Comparison of ENCODE assay signal across 8 mouse cellular contexts in genomic region chr1:52498786-52499450, GRCm38 (mm10). TPM values are rescaled to one million over a fixed set of nuclear protein-coding genes. Genes with fewer than 3 reads are reported as not detected.
A peak's percentile ranks its signal among the peaks of the same experiment; 100 is the strongest.
DNase-seq lines count a peak whose midpoint lies in the region; ATAC-seq and TF ChIP-seq lines count a peak whose summit lies in the region.

No protein-coding gene starts in this region.

- 5% methylated on average over 6 of the region's 6 CpGs for WGBS in heart, adult 2 months
- WGBS in forebrain, embryonic 14.5 days, result 15% methylated on average over 6 of the region's 6 CpGs
- 8% methylated on average over 6 of the region's 6 CpGs for WGBS in liver, embryonic 15.5 days (ENCODE audit: insufficient replicate concordance)
- whole genome bisulfite sequencing in thymus, adult 2 months, result 14% methylated on average over 6 of the region's 6 CpGs

- no peak for TF ChIP-seq CTCF in heart, adult 2 months (IDR thresholded peaks at IDR 0.05)
- TF ChIP-seq CTCF in C2C12 (IDR thresholded peaks at IDR 0.05; ENCODE audit: control insufficient read depth, insufficient read depth, insufficient read length), result no peak
- TF ChIP-seq CTCF in thymus, adult 2 months (IDR thresholded peaks at IDR 0.05; ENCODE audit: borderline replicate concordance, control insufficient read depth, extremely low read depth, insufficient read depth, low read length, poor library complexity), result no peak

- H3K79me2 ChIP-seq in heart, adult 2 months (replicated peaks; ENCODE audit: control insufficient read depth, insufficient read depth, low read length), result peaks cover 4% of the 10 kb centered on the region
- peaks cover 59% of the 10 kb centered on the region for H3K79me2 ChIP-seq in C2C12 (ENCODE audit: control insufficient read depth, insufficient read depth)

- H3K9ac ChIP-seq in heart, adult 2 months (ENCODE audit: low read depth, low read length), result peak overlapping the region; percentile 59
- peak overlapping the region; percentile 80 for H3K9ac ChIP-seq in forebrain, embryonic 14.5 days (ENCODE audit: low read length)
- no peak overlapping the region for H3K9ac ChIP-seq in liver, embryonic 15.5 days

- no peaks in the 10 kb centered on the region for H3K9me3 ChIP-seq in forebrain, embryonic 14.5 days (replicated peaks; ENCODE audit: control insufficient read depth, low read length)
- H3K9me3 ChIP-seq in liver, embryonic 15.5 days (replicated peaks), result no peaks in the 10 kb centered on the region

- peak overlapping the region; percentile 69; the same call in 1 of the 2 replicates for H3K27ac ChIP-seq in heart, adult 2 months
- no peak overlapping the region for H3K27ac ChIP-seq in forebrain, embryonic 14.5 days (ENCODE audit: low read depth, low read length)
- no peak overlapping the region for H3K27ac ChIP-seq in liver, embryonic 15.5 days (replicated peaks)
- no peak overlapping the region for H3K27ac ChIP-seq in thymus, adult 2 months (ENCODE audit: control insufficient read depth, insufficient read depth, low read length)

- no peak for TF ChIP-seq POLR2A in heart, adult 2 months (IDR thresholded peaks at IDR 0.05; ENCODE audit: insufficient read depth, low read depth, low read length)
- no peak for TF ChIP-seq POLR2A in thymus, adult 2 months (IDR thresholded peaks at IDR 0.05; ENCODE audit: control insufficient read depth, extremely low read depth, insufficient read depth, low read length, poor library complexity)

- peaks cover 10% of the 10 kb centered on the region; the same call in 1 of the 2 replicates for H3K36me3 ChIP-seq in heart, adult 2 months (ENCODE audit: control insufficient read depth, insufficient read depth, low read length)
- H3K36me3 ChIP-seq in C2C12 (ENCODE audit: control insufficient read depth, insufficient read depth), result no peaks in the 10 kb centered on the region
- no peaks in the 10 kb centered on the region for H3K36me3 ChIP-seq in forebrain, embryonic 14.5 days (ENCODE audit: control insufficient read depth, insufficient read depth, low read length)
- no peaks in the 10 kb centered on the region for H3K36me3 ChIP-seq in liver, embryonic 15.5 days (replicated peaks)
- no peaks in the 10 kb centered on the region for H3K36me3 ChIP-seq in thymus, adult 2 months (ENCODE audit: control insufficient read depth, insufficient read depth, low read length)

- no peaks in the 10 kb centered on the region for H3K27me3 ChIP-seq in heart, adult 2 months (ENCODE audit: control insufficient read depth, insufficient read depth, low read length)
- no peaks in the 10 kb centered on the region for H3K27me3 ChIP-seq in C2C12 (ENCODE audit: control insufficient read depth, insufficient read depth, insufficient read length)
- no peaks in the 10 kb centered on the region for H3K27me3 ChIP-seq in forebrain, embryonic 14.5 days (replicated peaks; ENCODE audit: control insufficient read depth, insufficient read depth, low read length)
- H3K27me3 ChIP-seq in liver, embryonic 15.5 days, result peaks cover 17% of the 10 kb centered on the region
- H3K27me3 ChIP-seq in thymus, adult 2 months (ENCODE audit: control insufficient read depth, insufficient read depth, low read length), result no peaks in the 10 kb centered on the region

- H3K79me3 ChIP-seq in C2C12 (ENCODE audit: low read depth), result peaks cover 32% of the 10 kb centered on the region

- no peak for ATAC-seq in forebrain, embryonic 14.5 days
- no peak for ATAC-seq in liver, embryonic 15.5 days (ENCODE audit: insufficient read depth)

- TF ChIP-seq EP300 in heart, adult 2 months (IDR thresholded peaks at IDR 0.05; ENCODE audit: insufficient read depth, low read depth, low read length), result no peak

- H3K4me1 ChIP-seq in heart, adult 2 months (ENCODE audit: control insufficient read depth, insufficient read depth, low read length), result peaks cover 15% of the 10 kb centered on the region
- no peaks in the 10 kb centered on the region for H3K4me1 ChIP-seq in forebrain, embryonic 14.5 days (ENCODE audit: control insufficient read depth, insufficient read depth, low read length)
- H3K4me1 ChIP-seq in liver, embryonic 15.5 days (replicated peaks), result peaks cover 22% of the 10 kb centered on the region
- H3K4me1 ChIP-seq in thymus, adult 2 months (replicated peaks; ENCODE audit: control insufficient read depth, insufficient read depth, low read length), result no peaks in the 10 kb centered on the region; the same call in 1 of the 2 replicates

- intact Hi-C loops in heart, adult 2 months (cut with DNase I), result loop anchor here (5.0 to 10.0 kb wide), 3 partner anchors 133 to 346 kb away; partner anchors contain the start of genes Hibch and Nemp2

- H3K4me2 ChIP-seq in forebrain, embryonic 14.5 days (ENCODE audit: low read length), result peak overlapping the region; percentile 78
- H3K4me2 ChIP-seq in liver, embryonic 15.5 days, result peak overlapping the region; percentile 91

- DNase-seq in heart, adult 2 months, result no peak
- DNase-seq in heart, adult 18-20 months, result no peak
- peak; percentile 9 for DNase-seq in forebrain, embryonic 14.5 days (ENCODE audit: low spot score)
- no peak for DNase-seq in ovary, postnatal 14 days (ENCODE audit: low spot score)
- no peak for DNase-seq in Muller cell, postnatal 12 days (ENCODE audit: inconsistent ontology term)
- no peak for DNase-seq in thymus, adult 2 months

- peak overlapping the region; percentile 32 for H3ac ChIP-seq in C2C12 (ENCODE audit: control insufficient read depth, insufficient read length, low read depth)

- peak overlapping the region; percentile 95 for H3K4me3 ChIP-seq in heart, adult 2 months
- peak overlapping the region; percentile 61 for H3K4me3 ChIP-seq in C2C12 (ENCODE audit: insufficient read depth, poor library complexity, severe bottlenecking)
- H3K4me3 ChIP-seq in forebrain, embryonic 14.5 days (ENCODE audit: low read depth, low read length), result peak overlapping the region; percentile 71
- peak overlapping the region; percentile 76 for H3K4me3 ChIP-seq in liver, embryonic 15.5 days (replicated peaks)
- H3K4me3 ChIP-seq in thymus, adult 2 months (ENCODE audit: control insufficient read depth, insufficient read depth, low read length), result no peak overlapping the region

TF ChIP-seq in C2C12, 6 proteins besides CTCF, POLR2A, EP300 and RAD21:
- TF ChIP-seq FOSL1 (IDR thresholded peaks at IDR 0.05; ENCODE audit: insufficient read depth, low read length, poor library complexity, severe bottlenecking) (no peak), USF1 (IDR thresholded peaks at IDR 0.05; ENCODE audit: low read depth) (no peak)

RNA-seq across cellular contexts. Expression of gene Nab1, which starts 1.6 kb away (rescaled TPM):
- 10 to 100 TPM; 23.1 to 25.1 TPM for total RNA-seq in heart, adult 2 months (2021)
- polyA plus RNA-seq in heart, adult 2 months (2012; rRNA removed), result 6.9 and 11.3 TPM in 2 replicates
- total RNA-seq in heart, adult 18-20 months (2021), result 10 to 100 TPM; 21.1 to 21.5 TPM
- polyA plus RNA-seq in C2C12 (2012; fragmentation: generic; extraction: Trizol), result 8.8 TPM
- 6.1 and 8.5 TPM in 2 replicates for polyA plus RNA-seq in forebrain, embryonic 14.5 days (2014; fragmentation: Nextera tagmentation; extraction: Ambion mirVana)
- polyA plus RNA-seq in liver, embryonic 15.5 days (2015; fragmentation: Nextera tagmentation; extraction: Ambion mirVana), result 15.5 and 18.2 TPM in 2 replicates
- polyA plus RNA-seq in thymus, adult 2 months (2012; rRNA removed), result 9.7 and 11.1 TPM in 2 replicates
